Mouse (Mus musculus) intestine, embryonic 14.5 days (tissue): Measurements from ENCODE around the gene Smarca2. TPM values are rescaled to one million over a fixed set of nuclear protein-coding genes. Genes with fewer than 3 reads are reported as not detected.

Source experiments
- ATAC-seq: fragments of 200-750 bp; cut with Nextera tagmentation; replicated peaks from 2 replicates; pipeline ENCODE4 v1.8.0; 2017; ENCODE audit warnings: low read depth, moderate number of reproducible peaks, moderate TSS enrichment, moderate library complexity; ENCODE audit not compliant: low FRiP score, low TSS enrichment
- DNase-seq: peaks from one replicate; pipeline ENCODE4 v3.0.0-alpha.2; 2018; ENCODE audit warnings: low spot score
- H3K27ac ChIP-seq: fragments of 300-500 bp; sonication (generic); 2 replicates; pipeline ENCODE4 v1.5.1; 2014; ENCODE audit warnings: low read depth, mild to moderate bottlenecking, control low read depth
- H3K27me3 ChIP-seq: fragments of 300-500 bp; sonication (generic); replicated peaks from 2 replicates; pipeline ENCODE4 v1.6.1; 2014; ENCODE audit warnings: low read length, control low read depth; ENCODE audit not compliant: control insufficient read depth, insufficient read depth
- H3K36me3 ChIP-seq: fragments of 300-500 bp; sonication (generic); 2 replicates; pipeline ENCODE4 v1.6.1; 2014; ENCODE audit warnings: low read length, control low read depth; ENCODE audit not compliant: control insufficient read depth, insufficient read depth
- H3K4me1 ChIP-seq: fragments of 300-500 bp; sonication (generic); replicated peaks from 2 replicates; pipeline ENCODE4 v1.6.1; 2014; ENCODE audit warnings: low read length, control low read depth, mixed read lengths; ENCODE audit not compliant: control insufficient read depth, insufficient read depth
- H3K4me2 ChIP-seq: fragments of 300-500 bp; sonication (generic); 2 replicates; pipeline ENCODE4 v1.6.1; 2014; ENCODE audit warnings: low read length
- H3K4me3 ChIP-seq: fragments of 300-500 bp; sonication (generic); 2 replicates; pipeline ENCODE4 v1.5.1; 2014; ENCODE audit warnings: low read depth, low read length, control low read depth, mixed read lengths
- H3K9ac ChIP-seq: fragments of 300-500 bp; sonication (generic); 2 replicates; pipeline ENCODE4 v1.6.1; 2014; ENCODE audit warnings: mild to moderate bottlenecking, low read length
- H3K9me3 ChIP-seq: fragments of 300-500 bp; sonication (generic); 2 replicates; pipeline ENCODE4 v1.6.1; 2016; ENCODE audit warnings: low read length, control low read depth; ENCODE audit not compliant: control insufficient read depth
- WGBS: fragments of 180-500 bp; shearing (Covaris S2); extraction: QIAGEN DNeasy Blood & Tissue Kit; methylation state at CpG from one replicate; pipeline ENCODE4 v1.1.7; 2014; 5-methylcytosine and 5-hydroxymethylcytosine counted together
- polyA plus RNA-seq: library from polyadenylated mRNA; unstranded; fragments of >200 nt; fragmentation: Nextera tagmentation; extraction: Ambion mirVana; gene quantifications from 2 replicates; pipeline ENCODE4 v1.2.1, GENCODE M21; 2014

Smarca2 gene
- polyA plus RNA-seq, 1 experiment from 2014 or later, result 47.0 TPM

DNA sequence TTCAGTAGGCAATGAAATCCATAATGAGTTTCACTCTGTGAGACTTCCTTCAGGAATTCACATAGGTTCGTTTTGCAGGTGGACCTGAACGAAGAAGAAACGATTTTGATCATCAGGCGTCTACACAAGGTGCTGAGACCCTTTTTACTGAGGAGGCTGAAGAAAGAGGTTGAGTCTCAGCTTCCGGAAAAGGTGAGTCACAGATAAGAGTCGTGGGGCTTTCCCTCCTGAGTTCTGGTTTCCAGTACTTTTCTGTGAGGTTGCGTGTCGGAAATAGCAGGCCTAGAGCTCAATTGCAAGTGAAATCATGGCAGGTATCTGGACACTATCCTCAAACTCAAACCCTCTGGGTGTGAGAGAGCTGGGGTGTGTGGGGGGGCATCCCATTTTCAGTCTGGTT is 78.9 kb downstream of the Smarca2 start:
- WGBS, result 89% methylated on average over 8 of the region's 8 CpGs
- H3K36me3 ChIP-seq, result peaks cover 33% of the 10 kb centered on the region
- no peaks in the 10 kb centered on the region for H3K4me1 ChIP-seq
- no peak overlapping the region for H3K4me3 ChIP-seq
- H3K4me2 ChIP-seq, result no peak overlapping the region
- no peak overlapping the region for H3K27ac ChIP-seq
- H3K9ac ChIP-seq, result no peak overlapping the region
- no peak for DNase-seq
- ATAC-seq, result no peak
- H3K9me3 ChIP-seq, result no peaks in the 10 kb centered on the region
- no peaks in the 10 kb centered on the region for H3K27me3 ChIP-seq

DNA sequence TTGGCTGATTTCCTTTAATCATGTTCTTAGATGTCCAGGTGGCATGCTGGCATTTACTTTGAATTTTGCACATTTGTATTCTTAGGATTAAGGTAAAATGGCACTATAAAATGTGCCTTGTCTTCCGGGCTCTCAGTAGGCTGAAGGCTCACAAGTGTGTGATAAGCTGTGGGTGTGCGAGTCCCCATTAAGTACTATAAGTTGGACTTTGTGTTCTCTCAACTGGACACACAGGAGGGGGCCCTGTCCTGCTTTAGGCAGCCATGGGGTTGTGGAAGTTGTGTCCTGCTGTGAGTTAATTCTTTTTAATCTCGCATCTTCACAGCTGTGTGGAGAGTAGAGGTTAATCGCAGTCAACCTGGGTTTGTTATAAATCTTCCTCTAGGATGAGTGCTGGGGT is 85.7 kb downstream of the Smarca2 start:
- H3K27me3 ChIP-seq, result no peaks in the 10 kb centered on the region
- WGBS, result 62% methylated on average over 4 of the region's 4 CpGs
- H3K4me3 ChIP-seq, result no peak overlapping the region
- no peaks in the 10 kb centered on the region for H3K9me3 ChIP-seq
- ATAC-seq, result no peak
- no peak overlapping the region for H3K27ac ChIP-seq
- no peak overlapping the region for H3K4me2 ChIP-seq
- H3K9ac ChIP-seq, result no peak overlapping the region
- H3K36me3 ChIP-seq, result peaks cover 24% of the 10 kb centered on the region; the same call in 1 of the 2 replicates
- no peaks in the 10 kb centered on the region for H3K4me1 ChIP-seq
- DNase-seq, result no peak

DNA sequence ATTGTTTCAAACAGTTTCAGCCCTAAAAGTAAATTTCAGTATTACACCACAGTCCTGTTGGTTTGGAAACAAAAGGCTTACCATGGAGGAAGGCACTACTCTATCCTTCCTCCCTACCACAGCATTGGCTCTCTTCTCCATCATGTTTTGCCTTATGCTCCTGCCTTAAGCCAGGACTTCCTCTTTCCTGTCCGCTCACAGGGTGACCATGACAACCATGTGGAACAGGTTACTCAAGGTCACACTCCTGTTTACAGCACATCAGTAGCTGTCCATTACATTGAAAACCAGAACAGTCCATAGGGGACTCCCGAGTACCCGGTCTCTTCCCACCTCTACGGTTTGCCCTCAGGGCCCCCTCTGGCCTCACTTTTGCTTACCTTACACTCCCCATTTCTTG is 92.3 kb downstream of the Smarca2 start:
- Histone ChIP-seq H3K36me3 (peaks cover 39% of the 10 kb centered on the region), H3K4me2 (no peak overlapping the region), H3K4me3 (no peak overlapping the region), H3K9me3 (no peaks in the 10 kb centered on the region), H3K27me3 (no peaks in the 10 kb centered on the region), H3K9ac (no peak overlapping the region), H3K4me1 (no peaks in the 10 kb centered on the region), H3K27ac (no peak overlapping the region)
- DNase-seq (no peak), ATAC-seq (no peak)
- WGBS, result 39% methylated on average over 4 of the region's 4 CpGs

DNA sequence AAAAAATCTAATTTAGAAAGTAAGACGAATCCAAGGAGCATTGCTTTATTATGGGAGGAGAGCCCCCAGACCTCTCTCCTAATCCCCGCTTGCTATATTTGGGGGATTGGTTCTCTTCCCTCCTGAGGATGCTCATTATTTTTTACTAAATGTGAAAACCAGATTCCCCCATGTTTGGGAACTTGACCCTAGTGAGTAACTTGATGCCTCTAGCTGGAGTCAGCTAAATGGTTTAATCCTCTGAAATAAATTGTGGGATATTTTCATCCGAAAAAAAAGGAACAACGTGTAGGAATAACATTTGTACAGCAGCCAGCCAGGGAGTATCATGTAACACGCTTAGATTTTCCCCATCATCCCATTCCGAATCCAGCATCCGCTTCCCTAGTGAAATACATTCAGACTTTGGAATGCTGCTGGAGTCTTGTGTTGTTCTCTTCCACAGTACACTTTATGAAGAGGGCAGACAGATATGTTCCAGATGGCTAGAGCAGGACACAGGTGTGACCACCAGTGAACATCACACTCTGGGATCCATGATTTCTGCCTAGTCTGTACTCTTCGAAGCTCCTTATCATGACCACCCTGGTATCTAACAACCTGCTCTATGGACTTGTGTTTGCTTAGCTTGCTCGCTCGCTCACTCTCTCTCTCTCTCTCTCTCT is 99.8 kb downstream of the Smarca2 start:
- Histone ChIP-seq H3K27me3 (no peaks in the 10 kb centered on the region), H3K9ac (no peak overlapping the region), H3K9me3 (no peaks in the 10 kb centered on the region), H3K27ac (no peak overlapping the region), H3K4me1 (no peaks in the 10 kb centered on the region), H3K4me2 (no peak overlapping the region), H3K36me3 (peaks cover 4% of the 10 kb centered on the region; the same call in 1 of the 2 replicates), H3K4me3 (no peak overlapping the region)
- DNase-seq, result no peak
- WGBS, result 71% methylated on average over 10 of the region's 10 CpGs
- no peak for ATAC-seq

DNA sequence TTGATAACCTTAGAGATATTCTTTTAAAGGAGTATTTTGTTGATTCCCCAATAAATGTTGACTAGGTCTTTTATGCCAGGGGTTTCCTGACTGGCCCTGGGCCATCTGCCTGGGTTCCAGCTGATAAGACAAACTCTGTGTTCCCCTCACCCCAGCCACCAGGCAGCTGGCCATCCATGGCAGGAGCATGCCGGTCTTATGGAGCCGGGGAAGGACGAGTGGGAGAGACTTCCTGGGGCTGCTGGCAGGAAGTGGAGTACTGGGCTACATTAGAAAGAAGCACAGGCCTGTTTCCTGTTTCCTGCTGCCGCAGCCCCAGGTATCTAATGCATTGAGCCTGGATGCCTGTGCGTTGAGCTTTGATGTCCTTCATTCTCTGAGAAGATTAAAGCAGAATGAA is 102.1 kb downstream of the Smarca2 start:
- Histone ChIP-seq H3K4me3 (no peak overlapping the region), H3K9ac (no peak overlapping the region), H3K27ac (no peak overlapping the region), H3K27me3 (no peaks in the 10 kb centered on the region), H3K9me3 (no peaks in the 10 kb centered on the region), H3K4me2 (no peak overlapping the region), H3K4me1 (no peaks in the 10 kb centered on the region), H3K36me3 (no peaks in the 10 kb centered on the region)
- ATAC-seq, result no peak
- 40% methylated on average over 5 of the region's 5 CpGs for WGBS
- DNase-seq, result no peak

DNA sequence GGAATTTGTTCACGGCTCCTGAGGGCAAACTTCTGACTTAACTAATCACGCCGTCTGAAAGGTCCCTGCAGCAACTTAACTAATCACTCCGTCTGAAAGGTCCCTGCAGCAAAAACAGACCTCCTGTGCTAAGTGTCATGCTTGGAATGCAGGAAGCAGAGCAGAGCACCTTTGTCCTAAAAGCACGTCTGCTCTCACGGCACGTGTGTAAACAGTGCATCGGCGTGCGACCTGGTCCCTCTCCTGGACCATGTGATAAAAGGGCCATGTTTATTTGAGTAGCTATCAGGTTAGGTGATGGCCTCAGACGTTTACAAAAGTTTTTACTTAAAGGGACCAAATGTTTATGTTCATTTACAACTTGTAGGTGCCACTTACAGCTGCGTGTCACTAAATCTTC is 104.2 kb downstream of the Smarca2 start:
- ATAC-seq, result 0 out of 2 replicates have a peak, but pooled peaks have one; percentile 27
- DNase-seq, result no peak

DNA sequence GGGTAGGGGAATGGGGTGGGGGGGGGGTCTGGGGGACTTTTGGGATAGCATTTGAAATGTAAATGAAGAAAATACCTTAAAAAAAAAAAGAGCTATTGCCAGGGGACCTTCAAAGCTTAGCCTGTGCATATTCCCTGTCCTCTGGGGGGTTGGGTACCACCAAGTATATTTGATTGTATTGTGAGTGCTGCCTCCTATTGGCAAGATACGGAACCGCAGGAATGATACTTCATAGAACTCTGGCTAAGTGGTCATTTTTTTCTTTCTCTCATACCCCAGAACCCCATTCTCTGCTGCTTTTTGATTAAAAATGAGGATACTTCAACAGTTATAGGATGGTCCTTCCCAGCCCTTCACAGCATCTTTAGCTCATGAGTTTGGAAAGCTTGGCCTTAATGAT is 106.4 kb downstream of the Smarca2 start:
- no peaks in the 10 kb centered on the region; the same call in 1 of the 2 replicates for H3K36me3 ChIP-seq
- ATAC-seq (no peak), DNase-seq (no peak)
- no peak overlapping the region for H3K27ac ChIP-seq
- no peak overlapping the region for H3K4me3 ChIP-seq
- no peak overlapping the region for H3K4me2 ChIP-seq
- H3K4me1 ChIP-seq, result no peaks in the 10 kb centered on the region
- 43% methylated on average over 2 of the region's 2 CpGs for WGBS
- no peak overlapping the region for H3K9ac ChIP-seq
- H3K27me3 ChIP-seq, result no peaks in the 10 kb centered on the region
- H3K9me3 ChIP-seq, result no peaks in the 10 kb centered on the region

More for the DNA sequence above, 104.2 kb downstream of the Smarca2 start:
- no peak overlapping the region for H3K9ac ChIP-seq
- 15% methylated on average over 12 of the region's 12 CpGs for WGBS
- H3K27me3 ChIP-seq, result no peaks in the 10 kb centered on the region
- H3K4me1 ChIP-seq, result no peaks in the 10 kb centered on the region
- no peak overlapping the region for H3K27ac ChIP-seq
- no peaks in the 10 kb centered on the region for H3K36me3 ChIP-seq
- H3K4me2 ChIP-seq, result no peak overlapping the region
- no peaks in the 10 kb centered on the region for H3K9me3 ChIP-seq
- no peak overlapping the region for H3K4me3 ChIP-seq

DNA sequence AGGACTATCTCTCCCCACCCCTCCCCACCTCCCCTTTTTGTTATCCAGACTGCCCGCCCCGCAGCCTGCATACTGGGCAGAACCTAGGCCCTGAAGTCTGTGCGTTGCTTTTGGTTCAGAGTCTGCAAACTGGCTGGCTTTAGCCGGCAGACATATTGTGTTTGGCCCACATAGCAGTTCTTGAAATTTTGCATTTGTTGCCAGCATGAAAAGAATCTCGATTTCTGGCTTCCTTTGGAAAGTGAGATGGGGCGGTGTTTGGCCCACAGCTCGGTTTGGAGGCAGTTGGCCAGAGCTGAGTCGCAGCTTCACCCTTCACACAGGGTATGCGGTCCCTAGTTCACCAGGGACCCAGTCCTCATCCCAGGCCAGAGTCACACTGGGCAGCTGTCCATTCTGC is 111.4 kb downstream of the Smarca2 start:
- DNase-seq, result no peak
- 75% methylated on average over 9 of the region's 9 CpGs for WGBS
- H3K9me3 ChIP-seq, result no peaks in the 10 kb centered on the region
- no peak overlapping the region for H3K27ac ChIP-seq
- H3K27me3 ChIP-seq, result no peaks in the 10 kb centered on the region
- ATAC-seq, result no peak
- H3K4me3 ChIP-seq, result no peak overlapping the region
- H3K4me1 ChIP-seq, result no peaks in the 10 kb centered on the region
- no peak overlapping the region for H3K4me2 ChIP-seq
- no peak overlapping the region for H3K9ac ChIP-seq
- H3K36me3 ChIP-seq, result no peaks in the 10 kb centered on the region; the same call in 1 of the 2 replicates

DNA sequence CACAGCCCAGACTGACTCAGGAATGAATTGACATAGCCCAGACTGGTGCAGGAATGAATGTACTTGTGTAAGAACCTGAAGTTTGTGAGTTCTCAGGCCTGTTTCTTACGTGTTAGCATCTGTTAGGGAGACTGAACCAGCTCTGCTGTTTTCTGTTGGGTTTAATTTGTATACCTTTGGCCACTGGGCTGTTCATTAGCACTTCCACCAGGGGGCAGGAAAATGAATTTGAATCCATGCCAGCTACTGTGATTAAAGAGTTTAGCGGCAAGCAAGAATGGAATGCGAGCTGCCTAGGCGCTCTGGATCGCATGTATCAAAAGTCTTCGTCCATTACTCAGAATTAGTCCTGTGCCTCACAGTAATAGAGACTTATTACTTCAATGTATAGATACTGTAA is 113.4 kb downstream of the Smarca2 start:
- no peak overlapping the region for H3K4me2 ChIP-seq
- no peak overlapping the region for H3K4me3 ChIP-seq
- DNase-seq (peak; percentile 68), ATAC-seq (no peak)
- no peak overlapping the region for H3K9ac ChIP-seq
- H3K27me3 ChIP-seq, result no peaks in the 10 kb centered on the region
- peaks cover 9% of the 10 kb centered on the region; the same call in 1 of the 2 replicates for H3K36me3 ChIP-seq
- H3K4me1 ChIP-seq, result no peaks in the 10 kb centered on the region
- no peak overlapping the region; the same call in 1 of the 2 replicates for H3K27ac ChIP-seq
- no peaks in the 10 kb centered on the region for H3K9me3 ChIP-seq
- WGBS, result 33% methylated on average over 6 of the region's 6 CpGs
